Mouse (Mus musculus): ENCODE results near the gene Epb41l3. TPM values are rescaled to one million over a fixed set of nuclear protein-coding genes. Genes with fewer than 3 reads are reported as not detected.
A peak's percentile ranks its signal among the peaks of the same experiment; 100 is the strongest.

Gene Epb41l3
- polyA plus RNA-seq, 1 experiment, result 41.4 TPM

- no peak overlapping the region for H3ac ChIP-seq (ENCODE audit: control insufficient read depth, insufficient read length, low read depth)
- H3K36me3 ChIP-seq (ENCODE audit: control insufficient read depth, insufficient read depth), result no peaks in the 10 kb centered on the region
- no peak overlapping the region for H3K4me3 ChIP-seq (ENCODE audit: insufficient read depth, poor library complexity, severe bottlenecking)
- H3K27me3 ChIP-seq (ENCODE audit: control insufficient read depth, insufficient read depth, insufficient read length), result no peaks in the 10 kb centered on the region
- H3K79me2 ChIP-seq (ENCODE audit: control insufficient read depth, insufficient read depth), result no peaks in the 10 kb centered on the region
- H3K79me3 ChIP-seq (ENCODE audit: low read depth), result no peaks in the 10 kb centered on the region
- TF ChIP-seq FOSL1 (IDR thresholded peaks at IDR 0.05; ENCODE audit: insufficient read depth, low read length, poor library complexity, severe bottlenecking) (no peak), MYOD1 (IDR thresholded peaks at IDR 0.05; ENCODE audit: control insufficient read depth, insufficient read length, low read depth) (no peak), CEBPB (IDR thresholded peaks at IDR 0.05; ENCODE audit: low read depth) (no peak), MYOG (IDR thresholded peaks at IDR 0.05; ENCODE audit: control insufficient read depth, extremely low read depth, insufficient read length) (no peak), CTCF (IDR thresholded peaks at IDR 0.05; ENCODE audit: control insufficient read depth, insufficient read depth, insufficient read length) (no peak), MAX (IDR thresholded peaks at IDR 0.05) (no peak), USF1 (IDR thresholded peaks at IDR 0.05; ENCODE audit: low read depth) (no peak)
These were observed 54.0 kb downstream of the Epb41l3 start for GRCm38 (mm10) chr17:69129434-69129833.

GRCm38 (mm10) chr17:69143017-69143416 is 67.5 kb downstream of the Epb41l3 start:
- H3ac ChIP-seq (ENCODE audit: control insufficient read depth, insufficient read length, low read depth), result no peak overlapping the region
- H3K27me3 ChIP-seq (ENCODE audit: control insufficient read depth, insufficient read depth, insufficient read length), result no peaks in the 10 kb centered on the region
- no peaks in the 10 kb centered on the region for H3K79me2 ChIP-seq (ENCODE audit: control insufficient read depth, insufficient read depth)
- TF ChIP-seq FOSL1 (IDR thresholded peaks at IDR 0.05; ENCODE audit: insufficient read depth, low read length, poor library complexity, severe bottlenecking), result no peak
- TF ChIP-seq CTCF (IDR thresholded peaks at IDR 0.05; ENCODE audit: control insufficient read depth, insufficient read depth, insufficient read length), result no peak
- TF ChIP-seq MYOD1 (IDR thresholded peaks at IDR 0.05; ENCODE audit: control insufficient read depth, insufficient read length, low read depth), result no peak
- TF ChIP-seq MAX (IDR thresholded peaks at IDR 0.05), result no peak
- TF ChIP-seq MYOG (IDR thresholded peaks at IDR 0.05; ENCODE audit: control insufficient read depth, extremely low read depth, insufficient read length), result no peak
- no peak for TF ChIP-seq CEBPB (IDR thresholded peaks at IDR 0.05; ENCODE audit: low read depth)
- TF ChIP-seq USF1 (IDR thresholded peaks at IDR 0.05; ENCODE audit: low read depth), result no peak
- H3K4me3 ChIP-seq (ENCODE audit: insufficient read depth, poor library complexity, severe bottlenecking), result no peak overlapping the region
- H3K79me3 ChIP-seq (ENCODE audit: low read depth), result no peaks in the 10 kb centered on the region
- no peaks in the 10 kb centered on the region for H3K36me3 ChIP-seq (ENCODE audit: control insufficient read depth, insufficient read depth)

DNA sequence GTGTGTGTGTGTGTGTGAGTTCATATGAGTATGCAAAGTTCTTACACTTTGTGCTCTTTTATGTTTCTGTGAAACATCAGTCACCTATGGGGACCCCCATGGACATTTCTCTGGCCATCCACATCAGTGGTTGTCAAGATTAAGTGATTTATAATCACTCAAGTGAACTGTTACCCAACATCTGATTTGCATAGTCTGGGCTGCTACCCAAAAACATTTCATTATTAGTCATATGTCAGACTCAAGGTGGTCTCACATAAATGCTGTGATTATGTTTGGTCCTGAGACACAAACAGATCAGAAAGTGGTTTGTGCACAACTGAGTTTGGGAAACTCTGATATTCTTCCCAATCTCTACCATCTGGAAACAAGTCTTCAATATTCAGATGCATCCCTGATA is 75.3 kb downstream of the Epb41l3 start:
- Histone ChIP-seq H3K36me3 (ENCODE audit: control insufficient read depth, insufficient read depth) (no peaks in the 10 kb centered on the region), H3K79me2 (ENCODE audit: control insufficient read depth, insufficient read depth) (no peaks in the 10 kb centered on the region), H3K27me3 (ENCODE audit: control insufficient read depth, insufficient read depth, insufficient read length) (no peaks in the 10 kb centered on the region), H3ac (ENCODE audit: control insufficient read depth, insufficient read length, low read depth) (no peak overlapping the region), H3K4me3 (ENCODE audit: insufficient read depth, poor library complexity, severe bottlenecking) (no peak overlapping the region), H3K79me3 (ENCODE audit: low read depth) (no peaks in the 10 kb centered on the region)
- no peak for TF ChIP-seq MAX (IDR thresholded peaks at IDR 0.05)
- TF ChIP-seq CEBPB (IDR thresholded peaks at IDR 0.05; ENCODE audit: low read depth), result no peak
- TF ChIP-seq MYOG (IDR thresholded peaks at IDR 0.05; ENCODE audit: control insufficient read depth, extremely low read depth, insufficient read length), result no peak
- TF ChIP-seq USF1 (IDR thresholded peaks at IDR 0.05; ENCODE audit: low read depth), result no peak
- no peak for TF ChIP-seq FOSL1 (IDR thresholded peaks at IDR 0.05; ENCODE audit: insufficient read depth, low read length, poor library complexity, severe bottlenecking)
- no peak for TF ChIP-seq MYOD1 (IDR thresholded peaks at IDR 0.05; ENCODE audit: control insufficient read depth, insufficient read length, low read depth)

GRCm38 (mm10) chr17:69151281-69151680 is 75.8 kb downstream of the Epb41l3 start:
- Histone ChIP-seq H3K4me3 (ENCODE audit: insufficient read depth, poor library complexity, severe bottlenecking) (no peak overlapping the region), H3ac (ENCODE audit: control insufficient read depth, insufficient read length, low read depth) (no peak overlapping the region), H3K36me3 (ENCODE audit: control insufficient read depth, insufficient read depth) (no peaks in the 10 kb centered on the region), H3K27me3 (ENCODE audit: control insufficient read depth, insufficient read depth, insufficient read length) (no peaks in the 10 kb centered on the region), H3K79me2 (ENCODE audit: control insufficient read depth, insufficient read depth) (no peaks in the 10 kb centered on the region), H3K79me3 (ENCODE audit: low read depth) (no peaks in the 10 kb centered on the region)
- TF ChIP-seq MYOG (IDR thresholded peaks at IDR 0.05; ENCODE audit: control insufficient read depth, extremely low read depth, insufficient read length) (no peak), MAX (IDR thresholded peaks at IDR 0.05) (no peak), USF1 (IDR thresholded peaks at IDR 0.05; ENCODE audit: low read depth) (no peak)

- Histone ChIP-seq H3ac (ENCODE audit: control insufficient read depth, insufficient read length, low read depth) (no peak overlapping the region), H3K27me3 (ENCODE audit: control insufficient read depth, insufficient read depth, insufficient read length) (no peaks in the 10 kb centered on the region), H3K79me2 (ENCODE audit: control insufficient read depth, insufficient read depth) (peaks cover 34% of the 10 kb centered on the region), H3K4me3 (ENCODE audit: insufficient read depth, poor library complexity, severe bottlenecking) (no peak overlapping the region), H3K79me3 (ENCODE audit: low read depth) (peaks cover 20% of the 10 kb centered on the region), H3K36me3 (ENCODE audit: control insufficient read depth, insufficient read depth) (no peaks in the 10 kb centered on the region)
- no peak for TF ChIP-seq USF1 (IDR thresholded peaks at IDR 0.05; ENCODE audit: low read depth)
- no peak for TF ChIP-seq CTCF (IDR thresholded peaks at IDR 0.05; ENCODE audit: control insufficient read depth, insufficient read depth, insufficient read length)
- TF ChIP-seq MYOG (IDR thresholded peaks at IDR 0.05; ENCODE audit: control insufficient read depth, extremely low read depth, insufficient read length), result no peak
- TF ChIP-seq FOSL1 (IDR thresholded peaks at IDR 0.05; ENCODE audit: insufficient read depth, low read length, poor library complexity, severe bottlenecking), result no peak
- TF ChIP-seq MAX (IDR thresholded peaks at IDR 0.05), result no peak
These were observed 79.6 kb downstream of the Epb41l3 start for GRCm38 (mm10) chr17:69155034-69155433.

- Histone ChIP-seq H3K79me2 (ENCODE audit: control insufficient read depth, insufficient read depth) (peaks cover 50% of the 10 kb centered on the region), H3K27me3 (ENCODE audit: control insufficient read depth, insufficient read depth, insufficient read length) (no peaks in the 10 kb centered on the region)
- TF ChIP-seq CTCF (IDR thresholded peaks at IDR 0.05; ENCODE audit: control insufficient read depth, insufficient read depth, insufficient read length) (no peak), MYOD1 (IDR thresholded peaks at IDR 0.05; ENCODE audit: control insufficient read depth, insufficient read length, low read depth) (no peak), CEBPB (IDR thresholded peaks at IDR 0.05; ENCODE audit: low read depth) (no peak), MAX (IDR thresholded peaks at IDR 0.05) (no peak), USF1 (IDR thresholded peaks at IDR 0.05; ENCODE audit: low read depth) (no peak), MYOG (IDR thresholded peaks at IDR 0.05; ENCODE audit: control insufficient read depth, extremely low read depth, insufficient read length) (no peak), FOSL1 (IDR thresholded peaks at IDR 0.05; ENCODE audit: insufficient read depth, low read length, poor library complexity, severe bottlenecking) (no peak)
These were observed 81.1 kb downstream of the Epb41l3 start for GRCm38 (mm10) chr17:69156522-69157100.

More at GRCm38 (mm10) chr17:69156522-69157100, 81.1 kb downstream of the Epb41l3 start:
- H3K4me3 ChIP-seq (ENCODE audit: insufficient read depth, poor library complexity, severe bottlenecking), result peak overlapping the region; percentile 50
- H3K36me3 ChIP-seq (ENCODE audit: control insufficient read depth, insufficient read depth), result no peaks in the 10 kb centered on the region
- peaks cover 30% of the 10 kb centered on the region for H3K79me3 ChIP-seq (ENCODE audit: low read depth)
- H3ac ChIP-seq (ENCODE audit: control insufficient read depth, insufficient read length, low read depth), result peak overlapping the region; percentile 59

Data from C2C12 (cell line).